Mouse (Mus musculus) heart, adult 2 months (tissue): ENCODE measurements around the gene Ddx46.
"Not testable (repeated sequence)": the region's sequence is repeated elsewhere in the genome, so short reads cannot be mapped to it uniquely, and the experiment has no call there.

Experiments used
- CTCF ChIP-seq: fragments of 200-600 bp; IDR thresholded peaks from 2 replicates; pipeline ENCODE4 v1.8.1; 2022; ENCODE audit warnings: antibody characterized with exemption, mild to moderate bottlenecking, moderate library complexity
- EP300 ChIP-seq: fragments of 200-500 bp; IDR thresholded peaks from 2 replicates; pipeline ENCODE4 v1.6.1; 2011; ENCODE audit warnings: low read depth, low read length, control low read depth; ENCODE audit not compliant: insufficient read depth
- POLR2A ChIP-seq: fragments of 200-500 bp; IDR thresholded peaks from 2 replicates; pipeline ENCODE4 v1.6.1; 2011; ENCODE audit warnings: mild to moderate bottlenecking, low read depth, low read length, control low read depth; ENCODE audit not compliant: insufficient read depth

DNA sequence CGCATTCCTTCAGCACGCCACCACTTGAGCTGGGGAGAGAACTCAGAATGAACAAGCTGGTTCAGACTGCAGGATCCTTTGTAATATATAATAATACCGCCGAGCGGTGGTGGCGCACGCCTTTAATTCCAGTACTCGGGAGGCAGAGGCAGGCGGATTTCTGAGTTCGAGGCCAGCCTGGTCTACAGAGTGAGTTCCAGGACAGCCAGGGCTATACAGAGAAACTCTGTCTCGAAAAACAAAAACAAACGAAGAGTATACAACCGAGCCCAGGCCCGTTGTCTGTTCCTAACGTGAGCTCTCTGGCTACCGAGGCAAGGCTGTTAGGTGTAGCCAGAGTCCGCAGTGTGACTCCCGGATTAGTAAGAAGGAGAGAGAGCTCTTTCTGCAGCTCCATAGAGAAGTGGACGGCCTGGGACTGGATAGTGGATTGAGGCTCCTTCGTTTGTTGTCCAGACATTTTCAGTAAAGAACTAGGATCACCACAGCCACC, 12.6 kb upstream of the Ddx46 start:
- not testable (repeated sequence) for TF ChIP-seq EP300, POLR2A, CTCF
